Mouse (Mus musculus) right cerebral cortex, postnatal 10 days (tissue): ENCODE data around the gene Ccdc85a.
"Not testable (repeated sequence)": the region's sequence is repeated elsewhere in the genome, so short reads cannot be mapped to it uniquely, and the experiment has no call there.

Experiments used
- DNase-seq, 2 experiments: peaks; one replicate each; pipeline ENCODE4 v3.0.0; 2021; ENCODE audit warnings: low spot score in 2 of 2

Gene Ccdc85a

DNA sequence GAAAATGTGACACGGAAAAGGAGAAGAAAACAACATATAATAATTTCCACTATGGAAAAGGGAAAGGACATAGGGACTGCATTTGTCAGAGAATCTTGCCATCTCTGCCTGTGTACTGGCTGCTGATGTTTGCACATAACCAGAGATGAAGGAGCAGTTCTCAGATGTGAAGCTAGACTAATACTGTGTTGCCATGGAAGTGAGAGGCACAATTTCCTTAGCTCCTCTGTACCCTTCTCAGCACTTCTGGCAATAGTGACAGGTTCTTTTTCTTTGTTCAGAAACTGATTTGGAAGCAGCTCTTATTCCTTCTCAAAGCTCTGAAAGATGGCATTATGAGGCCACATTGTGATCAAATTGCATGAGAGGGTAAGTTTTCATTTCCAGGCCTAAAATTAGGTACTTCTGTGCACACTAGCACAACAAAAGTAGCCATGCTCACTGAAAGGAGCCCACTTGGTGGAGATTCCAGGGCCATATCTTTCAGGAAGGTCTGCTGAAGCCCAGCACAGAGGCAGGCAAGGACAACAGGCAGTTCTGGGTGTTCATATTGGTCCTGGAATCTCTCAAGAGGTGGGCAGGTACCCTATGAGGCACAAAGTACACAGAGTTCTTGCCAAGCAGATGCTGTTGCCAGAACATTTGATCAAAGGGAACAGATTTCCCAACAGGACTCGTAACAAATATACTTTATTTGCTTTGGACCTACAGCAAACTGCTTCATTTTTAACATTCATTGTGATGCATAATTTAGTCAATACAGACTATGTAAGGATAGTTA, 161.5 kb downstream of the Ccdc85a start:
- peak; percentile 28 to 47 for DNase-seq

DNA sequence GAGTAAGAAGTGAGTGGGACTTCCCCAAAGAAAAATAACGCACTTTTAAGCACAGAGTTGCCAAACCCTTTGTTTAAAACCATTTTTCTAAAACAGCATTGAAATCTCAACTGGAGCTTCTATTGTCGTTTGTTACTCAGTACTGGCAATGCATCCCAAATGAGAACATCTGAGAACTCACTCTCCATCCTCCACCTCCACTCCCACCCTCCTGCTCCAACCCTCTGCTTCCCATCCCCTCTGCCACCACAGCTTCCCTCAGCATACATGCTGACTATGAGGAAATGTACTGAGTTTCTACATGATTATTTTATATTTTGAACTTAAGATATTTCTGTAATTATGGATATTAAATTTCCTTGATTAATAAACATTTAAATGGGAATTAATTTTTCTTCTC, 168.3 kb downstream of the Ccdc85a start:
- no peak for DNase-seq

DNA sequence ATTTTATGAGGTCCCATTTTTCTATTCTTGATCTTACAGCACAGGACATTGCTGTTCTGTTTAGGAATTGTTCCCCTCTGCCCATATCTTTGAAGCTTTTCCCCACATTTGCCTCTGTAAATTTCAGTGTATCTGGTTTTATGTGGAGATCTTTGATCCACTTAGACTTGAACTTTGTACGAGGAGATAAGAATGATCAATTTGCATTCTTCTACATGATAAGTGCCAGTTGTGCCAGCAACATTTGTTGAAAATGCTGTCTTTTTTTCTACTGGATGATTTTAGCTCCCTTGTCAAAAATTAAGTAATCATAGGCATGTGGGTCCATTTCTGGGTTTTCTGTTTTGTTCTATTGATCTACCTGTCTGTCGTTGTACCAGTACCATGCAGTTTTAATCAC, 174.2 kb downstream of the Ccdc85a start:
- DNase-seq = not testable (repeated sequence)

DNA sequence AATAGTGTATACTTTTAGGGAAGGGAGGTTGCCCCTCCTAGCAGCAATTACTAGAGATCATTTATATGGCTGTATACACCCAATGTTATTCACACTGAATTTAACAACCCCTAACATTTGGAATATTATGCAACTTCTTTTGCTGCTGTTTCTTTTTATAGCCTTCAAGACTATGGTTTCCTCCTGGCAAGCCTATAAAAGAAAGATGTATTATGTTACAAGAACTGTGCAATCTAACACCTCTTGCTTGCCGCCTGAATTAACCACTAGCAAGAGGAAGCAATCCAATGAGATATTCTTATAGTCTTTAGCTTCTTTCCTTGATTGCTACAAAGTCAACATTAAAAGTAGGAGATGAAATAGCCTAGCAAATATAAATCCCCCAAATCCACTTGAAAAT, 187.0 kb downstream of the Ccdc85a start:
- DNase-seq = no peak

DNA sequence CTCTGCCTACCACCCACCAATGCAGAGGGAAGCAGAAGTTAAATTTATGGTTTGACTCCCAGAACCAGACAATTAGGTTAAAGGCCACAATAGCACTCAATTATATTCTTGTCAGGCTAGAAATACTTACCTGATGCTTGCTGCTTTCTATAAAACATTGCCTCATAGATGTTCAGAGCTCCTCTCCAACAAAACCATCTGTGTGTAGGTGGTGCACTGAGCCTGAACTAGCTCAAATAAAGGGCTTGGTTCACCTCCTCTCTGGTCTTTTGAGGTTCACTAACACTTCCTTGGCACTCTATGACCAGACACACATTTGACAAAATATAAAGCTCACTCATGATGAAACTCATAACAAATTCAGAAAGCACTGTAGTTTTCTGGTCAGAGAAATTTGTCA, 208.2 kb downstream of the Ccdc85a start:
- no peak for DNase-seq

DNA sequence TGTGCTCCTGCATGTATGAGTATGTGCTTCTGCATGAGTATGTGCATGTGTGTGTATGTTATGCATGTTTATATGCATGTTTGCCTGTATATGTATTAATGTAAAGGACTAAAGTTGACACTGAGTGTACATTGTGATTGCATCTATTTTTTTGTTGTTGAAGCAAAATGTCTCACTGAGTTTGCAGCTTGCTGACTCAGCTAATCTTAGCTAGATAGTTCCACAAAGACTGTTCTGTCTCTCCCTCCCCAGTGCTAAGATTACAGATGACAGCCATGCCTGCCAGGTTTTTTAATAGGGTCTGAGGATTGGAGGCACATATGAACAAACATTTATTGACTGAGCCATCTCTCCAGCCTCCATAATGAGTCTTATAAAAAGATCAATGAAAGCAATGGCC, 209.5 kb downstream of the Ccdc85a start:
- no peak for DNase-seq

DNA sequence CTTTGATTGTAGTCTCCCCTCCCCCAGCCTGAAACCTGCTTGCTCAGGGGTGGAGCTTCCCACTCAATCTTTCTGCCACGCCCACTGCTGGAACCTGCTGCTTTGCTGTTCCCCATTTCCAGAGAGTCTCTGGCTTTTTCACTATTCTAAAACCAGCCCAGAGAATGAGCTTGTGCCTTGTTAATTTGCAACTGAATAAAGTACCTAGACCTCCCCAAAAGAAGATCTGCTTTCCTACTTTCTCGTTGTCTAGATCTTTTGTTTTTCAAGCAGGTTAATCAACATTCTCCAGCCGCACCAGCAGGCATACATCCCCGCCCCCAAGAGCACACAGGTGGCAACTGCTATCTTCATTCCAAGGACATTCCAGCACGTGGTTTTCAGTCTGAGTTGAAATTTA, 212.7 kb downstream of the Ccdc85a start:
- DNase-seq = not testable (repeated sequence)

DNA sequence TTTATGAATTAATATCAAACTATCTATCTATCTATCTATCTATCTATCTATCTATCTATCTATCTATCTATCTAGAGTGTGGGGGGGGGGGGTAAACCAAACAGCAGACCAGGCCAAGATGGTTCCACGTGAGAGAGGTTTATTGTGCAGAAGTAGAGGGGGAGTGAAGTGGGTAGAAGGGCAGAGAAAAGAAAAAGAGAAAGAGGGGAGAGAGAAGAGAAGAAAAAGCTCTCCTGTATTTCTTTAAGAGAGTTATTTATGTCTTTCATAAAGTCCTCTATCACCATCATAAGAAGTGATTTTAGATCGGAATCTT, 218.2 kb downstream of the Ccdc85a start:
- DNase-seq = no peak

DNA sequence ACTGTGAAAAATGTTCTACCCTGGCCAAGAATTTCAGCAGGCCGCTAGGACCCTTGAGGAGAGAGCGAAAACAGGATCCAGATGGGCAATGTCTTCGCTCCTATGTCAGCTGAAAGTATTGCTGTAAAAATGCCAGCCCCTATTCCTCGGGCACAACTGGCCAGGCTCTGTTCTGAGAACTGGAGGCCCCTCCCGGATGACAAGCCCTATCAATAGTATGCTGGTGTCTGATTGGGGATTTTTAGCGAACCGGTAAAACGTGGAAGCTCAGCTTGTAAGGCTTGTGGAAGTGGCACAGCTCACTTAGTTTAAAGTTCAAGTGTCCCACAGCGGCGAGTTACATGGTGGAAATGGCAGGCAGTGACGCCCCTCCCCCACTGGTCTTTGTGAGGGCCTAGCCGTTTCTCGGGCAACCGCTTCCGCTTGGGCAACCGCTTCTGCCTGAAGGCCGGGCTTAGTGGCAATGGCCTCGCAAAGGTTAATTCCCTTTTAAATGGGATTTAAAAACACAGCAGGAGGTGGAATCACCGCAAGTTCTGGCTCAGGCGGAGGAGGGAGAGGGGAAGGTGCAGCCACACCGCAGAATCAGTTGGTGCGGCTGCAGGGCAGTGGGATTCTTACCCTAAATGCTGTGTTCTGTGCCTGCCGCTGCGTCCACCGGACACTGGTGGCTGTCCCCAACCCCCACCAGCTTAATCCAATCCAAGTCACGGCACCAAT, 218.8 kb downstream of the Ccdc85a start:
- DNase-seq = peak; percentile 89 to 91

DNA sequence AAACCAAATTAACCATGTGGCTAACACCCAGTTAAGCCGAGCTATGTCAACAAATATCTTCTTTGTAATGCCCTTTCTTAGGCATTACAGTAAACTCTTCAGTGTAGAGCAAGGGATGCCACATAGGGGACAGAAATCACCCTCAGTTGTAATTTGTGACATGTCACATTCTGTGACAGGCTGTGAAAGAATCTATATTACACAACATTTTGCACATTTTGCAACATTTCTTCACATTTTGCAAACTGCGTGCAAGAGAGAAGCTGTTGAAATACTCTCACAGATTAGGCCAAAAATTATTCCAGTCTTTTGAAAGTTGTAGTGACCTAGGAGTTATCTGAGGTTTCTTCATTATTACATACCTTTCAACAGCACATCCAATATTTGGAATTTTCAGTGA, 240.7 kb downstream of the Ccdc85a start:
- DNase-seq = no peak

DNA sequence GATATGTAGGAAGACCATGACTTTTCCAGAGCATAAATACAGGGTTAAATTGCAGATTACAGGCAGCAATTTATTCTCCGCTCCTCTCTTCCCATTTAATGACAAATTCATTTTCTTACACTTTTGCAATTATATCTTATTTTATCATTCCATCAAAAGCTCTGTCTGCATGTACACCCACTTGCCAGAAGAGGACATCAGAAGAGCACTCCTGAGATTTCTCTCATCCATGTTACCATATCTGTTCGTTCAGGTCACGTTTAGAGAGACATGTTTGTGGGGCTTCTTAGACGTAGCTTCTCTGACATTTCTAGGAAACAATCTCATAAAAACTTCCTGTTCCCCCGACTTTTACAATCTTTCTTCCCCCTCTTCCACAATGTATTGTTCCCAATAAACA, 242.2 kb downstream of the Ccdc85a start:
- no peak for DNase-seq

DNA sequence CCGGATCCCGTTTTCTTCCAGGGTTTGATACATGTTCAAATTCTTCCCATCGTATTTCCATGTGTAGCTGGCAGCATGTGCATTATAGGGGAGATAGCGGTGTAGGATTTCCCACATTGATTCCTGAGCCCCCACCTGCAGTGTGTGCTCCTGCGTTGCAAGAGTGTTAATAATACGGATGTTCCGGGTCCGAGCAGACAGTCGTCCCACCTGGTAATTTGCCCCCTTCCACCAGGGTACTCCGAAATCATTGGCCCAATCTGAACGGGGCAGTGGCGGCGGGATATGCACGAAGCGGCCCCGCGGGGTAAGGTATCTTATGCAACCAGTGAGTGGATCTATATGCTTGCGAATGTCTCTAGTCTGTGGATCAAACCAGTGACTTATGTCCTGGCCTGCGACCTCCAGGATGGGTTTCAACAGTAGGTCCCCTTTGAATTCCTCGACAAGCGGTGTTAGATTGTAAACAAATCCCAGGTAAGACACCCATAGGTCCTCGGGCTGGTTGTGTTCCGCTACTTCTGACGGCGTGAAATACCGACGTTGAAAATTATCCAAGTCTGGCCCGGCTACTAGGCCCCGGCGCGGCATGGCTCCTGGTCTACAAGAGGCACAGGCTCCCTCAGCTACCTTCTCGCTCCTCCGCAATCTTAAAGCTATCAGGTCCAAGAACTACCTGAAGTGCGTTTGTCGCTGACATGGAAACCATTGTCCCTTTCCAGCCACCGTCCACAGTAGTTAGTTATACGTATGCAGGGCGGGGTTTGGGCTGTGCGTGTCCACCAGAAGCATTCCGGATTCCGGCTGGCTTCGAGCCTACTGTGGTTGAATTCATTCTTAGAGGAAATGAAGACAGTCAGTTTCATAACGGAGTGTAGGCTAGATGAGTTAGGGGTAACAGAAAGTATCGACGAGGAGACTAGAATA, 244.6 kb downstream of the Ccdc85a start, which contains the start of gene Gm6685:
Gm6685 (minus strand) TSS at position 644 of the 927 bp plus-strand sequence.
- not testable (repeated sequence) for DNase-seq
